Mouse (Mus musculus) lung, embryonic 14.5 days (tissue): Measurements from ENCODE around the gene Ctcf. TPM values are rescaled to one million over a fixed set of nuclear protein-coding genes. Genes with fewer than 3 reads are reported as not detected.

Experiments used
- ATAC-seq: fragments of 200-750 bp; cut with Nextera tagmentation; 2 replicates; pipeline ENCODE4 v1.8.0; 2017; ENCODE audit warnings: mild to moderate bottlenecking, moderate TSS enrichment, moderate library complexity; ENCODE audit not compliant: insufficient read depth
- DNase-seq: peaks from one replicate; pipeline ENCODE4 v3.0.0-alpha.2; 2015
- H3K27ac ChIP-seq: fragments of 300-500 bp; sonication (generic); 2 replicates; pipeline ENCODE4 v1.5.1; 2014; ENCODE audit warnings: low read depth, mild to moderate bottlenecking, moderate library complexity
- H3K27me3 ChIP-seq: fragments of 300-500 bp; sonication (generic); 2 replicates; pipeline ENCODE4 v1.6.1; 2014; ENCODE audit warnings: low read length, control low read depth; ENCODE audit not compliant: insufficient read depth
- H3K36me3 ChIP-seq: fragments of 300-500 bp; sonication (generic); 2 replicates; pipeline ENCODE4 v1.6.1; 2014; ENCODE audit warnings: control low read depth; ENCODE audit not compliant: insufficient read depth
- H3K4me1 ChIP-seq: fragments of 300-500 bp; sonication (generic); 2 replicates; pipeline ENCODE4 v1.6.1; 2014; ENCODE audit warnings: antibody characterized with exemption, control low read depth; ENCODE audit not compliant: insufficient read depth
- H3K4me2 ChIP-seq: fragments of 300-500 bp; sonication (generic); 2 replicates; pipeline ENCODE4 v1.6.1; 2014; ENCODE audit warnings: mild to moderate bottlenecking
- H3K4me3 ChIP-seq: fragments of 300-500 bp; sonication (generic); 2 replicates; pipeline ENCODE4 v1.5.1; 2014; ENCODE audit warnings: low read depth, low read length
- H3K9ac ChIP-seq: fragments of 300-500 bp; sonication (generic); 2 replicates; pipeline ENCODE4 v1.6.1; 2014
- H3K9me3 ChIP-seq: fragments of 300-500 bp; sonication (generic); 2 replicates; pipeline ENCODE4 v1.6.1; 2016; ENCODE audit warnings: low read depth, low read length, control low read depth
- CTCF ChIP-seq: IDR thresholded peaks from 2 replicates; pipeline ENCODE4 v1.5.1; 2016; ENCODE audit warnings: antibody characterized with exemption, low read depth
- WGBS: fragments of 180-500 bp; shearing (Covaris S2); extraction: QIAGEN DNeasy Blood & Tissue Kit; methylation state at CpG from one replicate; pipeline ENCODE4 v1.1.7; 2014; 5-methylcytosine and 5-hydroxymethylcytosine counted together
- polyA plus RNA-seq: library from polyadenylated mRNA; unstranded; fragments of >200 nt; fragmentation: Nextera tagmentation; extraction: Ambion mirVana; gene quantifications from 2 replicates; pipeline ENCODE4 v1.2.1, GENCODE M21; 2014

The Ctcf gene
- polyA plus RNA-seq, 1 experiment from 2014 or later: 129 TPM

GRCm38 (mm10) chr8:105657641-105658040, 21.3 kb downstream of the Ctcf start:
- Histone ChIP-seq H3K36me3 (peaks cover 29% of the 10 kb centered on the region), H3K9ac (no peak overlapping the region), H3K9me3 (no peaks in the 10 kb centered on the region), H3K4me3 (no peak overlapping the region), H3K27ac (no peak overlapping the region), H3K27me3 (no peaks in the 10 kb centered on the region), H3K4me1 (no peaks in the 10 kb centered on the region), H3K4me2 (no peak overlapping the region)
- DNase-seq (no peak), ATAC-seq (no peak)
- TF ChIP-seq CTCF: no peak

DNA sequence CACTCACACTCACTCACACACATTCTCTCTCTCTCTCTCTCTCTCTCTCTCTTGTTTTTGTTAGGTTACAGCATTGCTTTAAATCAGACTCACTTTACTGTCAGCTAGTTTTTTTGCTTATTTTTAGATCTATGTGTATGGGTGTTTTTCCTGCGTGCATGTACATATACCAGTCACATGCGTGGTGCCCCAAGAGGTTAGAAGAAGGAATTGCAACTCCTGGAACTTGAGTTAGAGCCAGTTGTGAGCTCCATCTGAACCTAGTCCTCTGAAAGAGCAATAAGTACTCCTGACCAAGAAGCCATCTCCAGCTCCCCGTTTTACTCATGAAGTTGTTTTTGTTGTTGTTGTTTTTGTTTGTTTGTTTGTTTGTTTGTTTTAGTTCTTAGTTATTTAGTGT, 24.8 kb downstream of the Ctcf start:
- Histone ChIP-seq H3K4me2 (no peak overlapping the region), H3K27me3 (no peaks in the 10 kb centered on the region), H3K4me3 (no peak overlapping the region), H3K9ac (no peak overlapping the region), H3K36me3 (peaks cover 32% of the 10 kb centered on the region), H3K4me1 (no peaks in the 10 kb centered on the region), H3K9me3 (no peaks in the 10 kb centered on the region), H3K27ac (no peak overlapping the region)
- ATAC-seq: no peak
- peak; percentile 71 for DNase-seq
- TF ChIP-seq CTCF: peak; percentile 65
- 68% methylated on average over 3 of the region's 3 CpGs for WGBS

DNA sequence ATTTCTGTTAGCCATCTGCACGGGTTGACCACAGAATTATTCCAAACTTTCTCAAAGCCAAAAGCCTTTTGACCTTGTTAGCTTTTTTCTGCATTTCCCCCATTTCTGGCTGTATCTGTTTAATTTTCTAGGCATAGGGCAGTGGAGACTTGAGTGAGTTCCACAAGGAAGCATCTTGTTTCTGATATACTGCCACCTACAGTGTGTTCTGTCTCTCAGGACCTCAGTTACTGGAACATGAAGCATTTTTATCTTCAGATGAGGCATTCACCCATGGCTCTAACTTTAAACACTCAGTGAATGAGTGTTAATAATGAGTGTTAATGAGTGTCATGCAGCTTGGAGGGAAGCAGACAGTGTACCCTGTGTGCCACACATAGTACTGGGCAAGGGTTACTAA, 41.5 kb downstream of the Ctcf start:
- DNase-seq: no peak
- Histone ChIP-seq H3K4me2 (no peak overlapping the region), H3K27me3 (no peaks in the 10 kb centered on the region), H3K9ac (no peak overlapping the region), H3K4me3 (no peak overlapping the region), H3K27ac (no peak overlapping the region), H3K36me3 (peaks cover 90% of the 10 kb centered on the region), H3K4me1 (no peaks in the 10 kb centered on the region), H3K9me3 (no peaks in the 10 kb centered on the region)
- peak; percentile 24; the same call in 1 of the 2 replicates for TF ChIP-seq CTCF
- ATAC-seq: no peak
- WGBS: 76% methylated on average over 1 of the region's 1 CpGs

DNA sequence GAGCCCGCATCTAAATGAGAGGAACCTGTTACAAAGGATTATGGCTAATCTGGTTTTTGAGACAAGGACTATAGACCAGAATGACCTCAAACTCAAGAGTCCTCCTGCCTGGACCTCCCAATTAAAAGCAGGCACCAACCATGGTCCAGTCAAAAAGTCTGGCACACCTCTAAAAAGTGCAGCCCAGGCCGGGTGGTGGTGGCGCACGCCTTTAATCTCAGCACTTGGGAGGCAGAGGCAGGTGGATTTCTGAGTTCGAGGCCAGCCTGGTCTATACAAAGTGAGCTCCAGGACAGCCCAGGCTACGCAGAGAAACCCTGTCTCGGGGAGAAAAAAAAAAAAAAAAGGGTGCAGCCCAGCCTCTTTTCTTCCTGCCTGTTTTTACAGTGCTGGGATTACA, 49.0 kb downstream of the Ctcf start:
- H3K9me3 ChIP-seq: no peaks in the 10 kb centered on the region
- no peaks in the 10 kb centered on the region for H3K4me1 ChIP-seq
- 0 out of 2 replicates have a peak overlapping the region, but pooled peaks have one; percentile 5 for H3K9ac ChIP-seq
- peak overlapping the region; percentile 46 for H3K4me2 ChIP-seq
- H3K27me3 ChIP-seq: no peaks in the 10 kb centered on the region
- TF ChIP-seq CTCF: no peak
- H3K36me3 ChIP-seq: peaks cover 41% of the 10 kb centered on the region
- ATAC-seq (no peak), DNase-seq (no peak)
- H3K27ac ChIP-seq: no peak overlapping the region
- WGBS: 79% methylated on average over 7 of the region's 7 CpGs
- no peak overlapping the region for H3K4me3 ChIP-seq

GRCm38 (mm10) chr8:105685796-105686308, 49.5 kb downstream of the Ctcf start, which contains the start of gene Carmil2:
Gene Carmil2, plus strand, starts transcription at chr8:105686274.
- Histone ChIP-seq H3K9ac (0 out of 2 replicates have a peak within 1 kb of the TSS, but pooled peaks have one; percentile 5), H3K4me3 (no peak within 1 kb of the TSS)
- peak; percentile 64 for ATAC-seq

GRCm38 (mm10) chr8:105686551-105686950, 50.2 kb downstream of the Ctcf start:
- Histone ChIP-seq H3K4me3 (no peak overlapping the region), H3K4me1 (no peaks in the 10 kb centered on the region), H3K27ac (no peak overlapping the region), H3K9me3 (no peaks in the 10 kb centered on the region), H3K4me2 (0 out of 2 replicates have a peak overlapping the region, but pooled peaks have one; percentile 46), H3K36me3 (peaks cover 29% of the 10 kb centered on the region), H3K9ac (no peak overlapping the region), H3K27me3 (no peaks in the 10 kb centered on the region)
- DNase-seq: no peak
- TF ChIP-seq CTCF: no peak
- WGBS: 64% methylated on average over 6 of the region's 6 CpGs
- no peak for ATAC-seq

More at GRCm38 (mm10) chr8:105685796-105686308, 49.5 kb downstream of the Ctcf start, which contains the start of gene Carmil2:
- Histone ChIP-seq H3K4me1 (no peaks in the 10 kb centered on the region), H3K27ac (no peak within 1 kb of the TSS), H3K9me3 (no peaks in the 10 kb centered on the region), H3K27me3 (no peaks in the 10 kb centered on the region), H3K4me2 (peak within 1 kb of the TSS; percentile 46), H3K36me3 (peaks cover 36% of the 10 kb centered on the region)
- peak; percentile 59 for DNase-seq
- 8% methylated on average over 26 of the region's 26 CpGs for WGBS
- TF ChIP-seq CTCF: peak; percentile 80

- DNase-seq: no peak
- H3K9ac ChIP-seq: no peak overlapping the region
- H3K9me3 ChIP-seq: no peaks in the 10 kb centered on the region
- no peak for ATAC-seq
- no peak overlapping the region for H3K4me3 ChIP-seq
- no peaks in the 10 kb centered on the region for H3K27me3 ChIP-seq
- H3K4me1 ChIP-seq: no peaks in the 10 kb centered on the region
- TF ChIP-seq CTCF: no peak
- 49% methylated on average over 8 of the region's 8 CpGs for WGBS
- no peak overlapping the region for H3K27ac ChIP-seq
- peaks cover 19% of the 10 kb centered on the region for H3K36me3 ChIP-seq
- no peak overlapping the region for H3K4me2 ChIP-seq
These were observed 51.1 kb downstream of the Ctcf start for GRCm38 (mm10) chr8:105687512-105687911.
